Mouse (Mus musculus) small intestine, adult 2 months (tissue): ENCODE measurements around the gene Pml. TPM values are rescaled to one million over a fixed set of nuclear protein-coding genes. Genes with fewer than 3 reads are reported as not detected.

Source experiments
- H3K27ac ChIP-seq: fragments of 200-500 bp; 2 replicates; pipeline ENCODE4 v1.5.1; 2012; ENCODE audit warnings: low read depth, low read length, control low read depth, inconsistent platforms; ENCODE audit not compliant: insufficient read depth
- H3K27me3 ChIP-seq: fragments of 200-500 bp; 2 replicates; pipeline ENCODE4 v1.6.1; 2012; ENCODE audit warnings: mild to moderate bottlenecking, moderate library complexity, low read length, inconsistent platforms; ENCODE audit not compliant: control insufficient read depth, insufficient read depth
- H3K36me3 ChIP-seq: fragments of 200-500 bp; 2 replicates; pipeline ENCODE4 v1.6.1; 2012; ENCODE audit warnings: mild to moderate bottlenecking, low read length, control low read depth, inconsistent platforms; ENCODE audit not compliant: control insufficient read depth, insufficient read depth
- H3K4me1 ChIP-seq: fragments of 200-500 bp; 2 replicates; pipeline ENCODE4 v1.6.1; 2012; ENCODE audit warnings: low read length, inconsistent platforms, mixed read lengths; ENCODE audit not compliant: control insufficient read depth, insufficient read depth, insufficient read length
- H3K4me3 ChIP-seq: fragments of 200-500 bp; 2 replicates; pipeline ENCODE4 v1.5.1; 2012; ENCODE audit warnings: low read depth, mild to moderate bottlenecking, control low read depth, inconsistent platforms, low read length, moderate library complexity
- CTCF ChIP-seq: fragments of 200-500 bp; IDR thresholded peaks from 2 replicates; pipeline ENCODE4 v1.5.1; 2012; ENCODE audit warnings: low read depth, mild to moderate bottlenecking, control low read depth, inconsistent platforms, low read length, moderate library complexity, mixed read lengths; ENCODE audit not compliant: insufficient replicate concordance, insufficient read length; ENCODE audit errors: extremely low read depth
- POLR2A ChIP-seq: fragments of 200-500 bp; IDR thresholded peaks from 2 replicates; pipeline ENCODE4 v1.6.1; 2012; ENCODE audit warnings: low read depth, mild to moderate bottlenecking, control low read depth, inconsistent platforms, low read length, moderate library complexity
- WGBS: fragments of 180-500 bp; shearing (Covaris S2); methylation state at CpG from one replicate; pipeline ENCODE4 v1.1.7; 2018; 5-methylcytosine and 5-hydroxymethylcytosine counted together
- polyA plus RNA-seq: library from polyadenylated mRNA; depleted of rRNA; stranded (reverse); fragments of >200 nt; gene quantifications from 2 replicates; pipeline ENCODE4 v1.2.3, GENCODE M21; 2012

The Pml gene
- polyA plus RNA-seq, 1 experiment: 45.0 TPM

DNA sequence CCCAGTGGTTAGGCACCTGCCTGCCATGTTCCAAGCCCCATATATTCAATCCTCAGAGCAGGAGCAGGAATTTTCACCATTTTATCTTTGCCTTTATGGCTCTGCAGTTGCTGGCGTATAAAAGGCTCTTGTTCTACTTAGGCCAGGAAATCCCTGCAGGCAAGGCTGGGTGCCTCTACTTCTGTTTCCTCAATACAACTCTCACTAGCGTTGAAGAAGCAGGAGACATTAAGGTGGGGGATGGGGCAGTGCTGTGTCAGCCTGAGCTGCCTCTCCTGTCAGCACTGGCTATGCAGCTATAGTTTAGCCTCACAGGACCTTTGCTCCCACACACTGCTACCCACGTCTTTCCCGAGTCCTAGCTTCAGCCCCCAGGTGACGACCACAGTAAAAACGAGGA lies 17.8 kb downstream of the Pml start:
- WGBS: 73% methylated on average over 6 of the region's 6 CpGs

DNA sequence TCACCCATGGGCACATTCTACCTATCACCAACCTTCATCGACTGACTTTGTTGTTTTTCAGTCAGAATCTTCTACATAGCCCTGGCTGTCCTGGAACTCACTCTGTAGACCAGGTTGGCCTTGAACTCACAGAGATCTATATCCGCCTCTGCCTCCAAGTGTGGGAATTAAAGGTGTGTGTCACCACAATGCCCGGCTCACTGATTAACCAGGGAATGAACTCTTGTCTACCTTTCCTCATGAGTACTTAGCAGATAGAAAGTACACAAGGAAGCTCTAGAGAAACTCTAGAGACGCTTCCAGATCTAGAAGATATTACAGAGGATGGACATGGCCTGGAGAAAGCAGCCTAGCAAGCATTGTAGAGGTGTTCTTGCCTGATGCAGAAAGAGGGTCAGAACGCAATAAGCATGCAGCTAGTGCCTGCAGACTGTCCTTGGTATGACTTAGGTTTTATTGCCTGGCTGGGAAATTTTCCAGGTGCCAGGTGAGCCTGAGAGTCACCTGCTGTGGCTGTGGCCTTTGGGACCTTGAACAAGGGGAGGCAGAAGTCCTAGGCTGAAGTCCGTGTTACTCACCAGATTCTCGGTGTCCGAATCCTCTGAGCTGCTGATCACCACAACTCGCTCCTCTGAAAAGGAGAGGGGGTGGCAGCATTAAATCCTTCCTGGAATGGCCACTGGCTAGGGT lies 20.7 kb downstream of the Pml start:
- H3K4me1 ChIP-seq: peaks cover 34% of the 10 kb centered on the region
- WGBS: 39% methylated on average over 9 of the region's 9 CpGs
- peaks cover 56% of the 10 kb centered on the region for H3K36me3 ChIP-seq
- peak overlapping the region; percentile 94 for H3K27ac ChIP-seq
- no peaks in the 10 kb centered on the region for H3K27me3 ChIP-seq
- TF ChIP-seq CTCF (no peak), POLR2A (no peak)
- no peak overlapping the region for H3K4me3 ChIP-seq

More for the DNA sequence above, 17.8 kb downstream of the Pml start:
- Histone ChIP-seq H3K4me1 (peaks cover 31% of the 10 kb centered on the region), H3K4me3 (no peak overlapping the region), H3K27ac (peak overlapping the region; percentile 71), H3K36me3 (peaks cover 59% of the 10 kb centered on the region), H3K27me3 (no peaks in the 10 kb centered on the region)
- TF ChIP-seq CTCF (no peak), POLR2A (no peak)

DNA sequence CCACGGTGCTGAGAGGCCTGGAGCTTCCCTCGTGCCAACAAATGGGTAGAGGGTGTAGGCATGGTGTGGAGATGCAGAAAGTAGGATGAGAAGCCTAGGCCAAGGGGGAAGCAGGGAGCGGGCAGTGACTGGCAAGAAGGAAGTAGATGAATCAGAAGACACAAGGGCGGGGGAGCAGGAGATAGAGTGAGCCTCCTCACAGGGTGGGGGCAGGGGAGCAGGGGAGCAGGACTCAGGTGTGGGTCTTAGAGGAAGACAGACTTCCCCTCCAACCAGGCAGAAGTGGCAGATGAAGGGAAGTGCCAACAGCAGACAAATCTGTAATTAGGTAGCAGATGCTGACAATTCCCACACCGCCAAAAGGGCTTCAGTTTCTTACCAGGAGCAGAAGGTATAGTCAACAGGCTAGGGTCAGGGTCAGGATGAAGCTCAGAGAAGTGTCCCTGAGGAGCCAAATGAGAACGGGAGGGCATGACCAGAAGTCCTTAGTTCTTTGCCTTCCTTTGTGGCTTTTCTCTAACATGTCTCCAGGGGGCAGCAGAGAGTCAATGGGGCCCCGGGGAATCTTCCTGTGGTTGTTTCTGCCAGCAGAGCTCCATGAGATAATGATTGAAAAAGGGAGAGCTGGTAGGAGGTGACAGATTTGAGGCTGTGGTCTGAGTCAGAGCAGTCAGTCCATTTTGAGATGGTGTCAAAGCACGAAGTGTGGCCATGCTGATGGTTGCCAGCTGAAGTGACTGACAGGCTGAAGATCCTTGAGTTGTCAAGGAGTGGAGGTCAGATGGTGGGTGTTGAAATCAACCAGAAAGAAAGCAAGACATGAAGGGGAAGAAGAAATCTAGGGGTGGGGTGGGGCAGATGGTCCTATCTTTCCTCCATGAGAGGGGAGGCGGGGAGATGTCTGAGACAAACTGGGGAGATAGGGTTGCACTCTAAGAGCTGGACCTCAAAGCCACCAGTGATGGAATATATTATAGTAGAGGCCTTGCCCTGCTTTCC lies 23.4 kb downstream of the Pml start:
- 0 out of 2 replicates have a peak, but pooled peaks have one; percentile 2 for TF ChIP-seq POLR2A
- peak; percentile 91; the same call in 1 of the 2 replicates for TF ChIP-seq CTCF
- Histone ChIP-seq H3K4me3 (no peak overlapping the region), H3K4me1 (peaks cover 19% of the 10 kb centered on the region), H3K36me3 (peaks cover 56% of the 10 kb centered on the region), H3K27me3 (no peaks in the 10 kb centered on the region), H3K27ac (no peak overlapping the region)
- WGBS: 62% methylated on average over 9 of the region's 9 CpGs

DNA sequence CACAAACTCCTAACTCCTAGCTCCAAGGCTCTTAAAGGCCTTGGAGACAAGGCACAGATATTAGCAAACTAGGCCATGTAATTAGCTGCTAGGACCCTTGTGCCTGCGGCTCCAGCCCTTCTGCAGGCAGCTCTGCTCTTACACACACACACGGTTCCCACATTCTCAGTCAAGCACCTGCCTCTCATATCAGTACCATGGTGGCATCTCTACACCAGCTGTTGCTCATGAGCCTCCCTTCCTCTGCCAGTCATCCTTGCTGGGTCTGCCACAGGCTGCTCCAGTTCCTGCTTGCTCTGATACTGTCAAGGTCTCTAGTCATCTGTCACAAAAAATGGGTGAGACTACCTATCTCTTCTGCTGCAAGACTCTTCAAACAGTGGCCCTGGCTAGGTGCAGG lies 25.2 kb downstream of the Pml start:
- Histone ChIP-seq H3K4me3 (no peak overlapping the region), H3K36me3 (peaks cover 52% of the 10 kb centered on the region), H3K27ac (no peak overlapping the region), H3K4me1 (peaks cover 6% of the 10 kb centered on the region; the same call in 1 of the 2 replicates), H3K27me3 (no peaks in the 10 kb centered on the region)
- TF ChIP-seq CTCF: no peak
- TF ChIP-seq POLR2A: no peak
- 93% methylated on average over 2 of the region's 2 CpGs for WGBS

DNA sequence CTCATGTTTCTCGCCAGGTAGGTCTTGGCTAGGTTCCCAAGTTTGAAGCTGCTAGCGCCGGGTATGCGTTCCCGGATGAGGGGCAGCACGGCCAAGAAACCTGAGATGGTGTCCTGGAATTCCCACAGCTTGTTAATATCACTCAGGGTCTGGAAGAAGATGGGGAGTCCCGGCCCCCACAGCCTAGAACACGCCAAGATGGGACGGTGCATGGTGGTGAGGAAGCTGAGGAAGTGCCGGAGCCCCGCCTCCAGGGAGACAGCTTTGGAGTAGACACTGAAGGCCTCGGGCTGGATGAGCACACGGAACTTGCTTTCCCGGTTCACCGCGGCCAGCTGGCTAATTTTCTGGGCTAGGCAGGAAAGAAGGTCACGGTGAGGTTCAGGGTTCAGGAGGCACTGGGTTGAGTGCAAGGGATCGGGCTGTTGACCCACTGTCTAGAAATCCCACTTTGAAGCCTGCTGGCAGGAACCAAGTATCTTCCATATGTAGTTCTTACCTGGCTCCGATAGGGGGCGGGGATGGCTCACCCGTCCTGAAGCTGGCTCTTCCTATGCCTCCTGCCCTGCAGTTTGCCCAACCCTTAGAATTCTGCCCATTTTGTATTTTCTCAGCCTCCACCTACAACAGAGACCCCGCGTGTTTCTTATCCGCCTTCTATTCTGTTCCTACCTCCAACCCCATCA lies 29.2 kb downstream of the Pml start:
- peaks cover 37% of the 10 kb centered on the region for H3K36me3 ChIP-seq
- TF ChIP-seq POLR2A: no peak
- TF ChIP-seq CTCF: peak; percentile 73; the same call in 1 of the 2 replicates
- no peaks in the 10 kb centered on the region for H3K27me3 ChIP-seq
- H3K4me3 ChIP-seq: no peak overlapping the region
- 68% methylated on average over 24 of the region's 24 CpGs for WGBS
- no peaks in the 10 kb centered on the region for H3K4me1 ChIP-seq
- H3K27ac ChIP-seq: no peak overlapping the region

DNA sequence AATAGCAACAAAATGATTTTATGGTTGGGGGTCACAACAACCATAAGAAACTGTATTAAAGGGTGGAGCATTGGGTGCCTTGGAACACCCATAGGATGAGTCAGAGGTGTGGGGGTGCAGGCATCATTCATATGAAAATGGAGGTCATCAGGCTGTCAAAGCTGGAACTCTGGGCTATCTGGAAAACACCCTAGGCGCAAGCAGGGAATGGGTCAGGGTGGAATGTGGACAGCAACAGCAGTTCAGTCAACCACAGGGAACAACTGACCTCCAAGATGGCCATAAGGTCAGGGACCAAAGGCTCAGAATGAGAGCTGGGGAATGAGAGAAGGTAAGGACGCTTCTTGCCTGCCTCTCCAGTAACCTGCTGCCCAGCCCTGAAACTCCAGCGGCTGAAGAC lies 31.0 kb downstream of the Pml start:
- no peak for TF ChIP-seq CTCF
- no peak for TF ChIP-seq POLR2A
- H3K27me3 ChIP-seq: no peaks in the 10 kb centered on the region
- 95% methylated on average over 3 of the region's 3 CpGs for WGBS
- no peaks in the 10 kb centered on the region; the same call in 1 of the 2 replicates for H3K4me1 ChIP-seq
- no peak overlapping the region for H3K4me3 ChIP-seq
- H3K27ac ChIP-seq: no peak overlapping the region
- H3K36me3 ChIP-seq: peaks cover 31% of the 10 kb centered on the region
